Mouse (Mus musculus): ENCODE measurements around the gene C1rl. TPM values are rescaled to one million over a fixed set of nuclear protein-coding genes. Genes with fewer than 3 reads are reported as not detected.
"Not testable (repeated sequence)": the region's sequence is repeated elsewhere in the genome, so short reads cannot be mapped to it uniquely, and the experiment has no call there.

Gene C1rl
- polyA plus RNA-seq, 1 experiment from 2014 or later, result 0.29 TPM

DNA sequence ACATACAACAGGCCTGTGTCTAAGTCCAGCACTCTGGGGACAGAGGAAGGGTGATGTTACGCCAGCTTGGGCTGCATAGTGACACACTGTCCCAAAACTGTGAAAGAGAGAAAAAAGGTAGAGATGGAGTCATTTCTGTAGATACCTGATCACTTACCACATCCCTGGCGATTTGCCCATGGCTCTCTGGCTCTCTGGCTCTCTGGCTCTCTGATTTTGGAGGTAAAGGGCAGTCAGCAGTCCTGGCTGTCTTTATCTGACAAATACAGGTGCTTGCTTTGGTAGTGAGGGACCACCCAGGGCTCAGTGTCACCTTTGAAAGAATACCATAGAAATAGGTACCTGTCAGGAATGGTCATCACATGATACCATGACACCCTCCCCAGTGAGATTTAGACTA, 48.3 kb downstream of the C1rl start:
- H3K4me3 ChIP-seq (ENCODE audit: low read depth, low read length); H3K9me3 ChIP-seq (ENCODE audit: control insufficient read depth, low read length); H3K27ac ChIP-seq (ENCODE audit: low read depth, low read length); H3K9ac ChIP-seq (replicated peaks; ENCODE audit: low read depth, low read length); H3K4me2 ChIP-seq (ENCODE audit: low read depth, low read length); H3K4me1 ChIP-seq (ENCODE audit: control insufficient read depth, insufficient read depth, low read length); ATAC-seq (ENCODE audit: low read depth); H3K27me3 ChIP-seq (ENCODE audit: control insufficient read depth, insufficient read depth, low read length); H3K36me3 ChIP-seq (ENCODE audit: control insufficient read depth, insufficient read depth, low read length): not testable (repeated sequence)
- 87% methylated on average over 2 of the region's 2 CpGs for WGBS

DNA sequence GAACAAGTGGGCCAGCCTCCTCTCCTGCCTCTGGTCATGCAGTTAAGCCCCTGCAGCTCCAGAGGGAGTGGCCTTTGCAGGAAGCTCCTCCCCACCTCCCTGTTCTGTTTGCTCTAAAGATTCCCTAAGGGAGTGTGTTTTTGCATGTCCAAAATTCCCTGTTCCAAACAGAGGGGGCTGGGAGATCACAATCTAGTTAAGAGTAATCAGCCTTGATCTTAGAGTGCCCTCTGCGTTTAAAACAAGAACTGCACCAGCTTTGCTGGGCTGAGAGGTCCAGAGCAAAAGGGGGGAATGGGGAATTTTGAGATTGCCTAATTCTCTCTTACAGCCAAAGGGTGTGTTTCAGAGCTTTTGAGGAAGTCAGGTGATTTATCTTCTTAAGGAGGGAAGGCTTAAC, 49.4 kb downstream of the C1rl start, which contains the start of gene C1s1:
Gene C1s1 (minus strand): TSS at position 76 of the 400 bp plus-strand sequence.
- ATAC-seq (ENCODE audit: low read depth); H3K4me2 ChIP-seq (ENCODE audit: low read depth, low read length); H3K9ac ChIP-seq (replicated peaks; ENCODE audit: low read depth, low read length); H3K4me3 ChIP-seq (ENCODE audit: low read depth, low read length); H3K36me3 ChIP-seq (ENCODE audit: control insufficient read depth, insufficient read depth, low read length); H3K9me3 ChIP-seq (ENCODE audit: control insufficient read depth, low read length); H3K4me1 ChIP-seq (ENCODE audit: control insufficient read depth, insufficient read depth, low read length); H3K27me3 ChIP-seq (ENCODE audit: control insufficient read depth, insufficient read depth, low read length); H3K27ac ChIP-seq (ENCODE audit: low read depth, low read length): not testable (repeated sequence)
- WGBS, result 0% methylated on average over 1 of the region's 1 CpGs

DNA sequence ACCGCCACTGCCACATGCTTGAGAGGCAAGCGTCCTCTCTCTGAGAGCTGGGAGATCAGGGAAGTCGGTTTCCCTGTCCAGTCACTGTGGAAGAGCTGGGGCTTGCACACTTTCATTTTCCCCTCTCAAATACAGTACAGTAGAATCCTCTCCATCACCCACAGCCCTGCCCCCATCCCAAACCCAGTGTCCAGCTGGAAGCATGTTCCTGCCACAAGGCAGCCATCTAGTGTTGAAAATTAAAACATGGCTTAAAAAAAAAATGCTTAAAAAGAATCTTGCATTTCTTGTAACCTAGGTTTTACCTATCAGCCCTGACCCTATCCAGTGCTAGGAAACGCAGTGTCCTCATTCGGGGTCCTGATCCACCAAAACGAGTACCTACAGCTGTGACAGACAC, 51.6 kb downstream of the C1rl start:
- Histone ChIP-seq H3K27me3 (ENCODE audit: control insufficient read depth, insufficient read depth, low read length) (no peaks in the 10 kb centered on the region), H3K4me3 (ENCODE audit: low read depth, low read length) (no peak overlapping the region), H3K4me2 (ENCODE audit: low read depth, low read length) (no peak overlapping the region), H3K36me3 (ENCODE audit: control insufficient read depth, insufficient read depth, low read length) (no peaks in the 10 kb centered on the region), H3K27ac (ENCODE audit: low read depth, low read length) (no peak overlapping the region), H3K4me1 (ENCODE audit: control insufficient read depth, insufficient read depth, low read length) (no peaks in the 10 kb centered on the region), H3K9ac (replicated peaks; ENCODE audit: low read depth, low read length) (no peak overlapping the region), H3K9me3 (ENCODE audit: control insufficient read depth, low read length) (no peaks in the 10 kb centered on the region)
- no peak for ATAC-seq (ENCODE audit: low read depth)
- WGBS, result 84% methylated on average over 5 of the region's 6 CpGs

DNA sequence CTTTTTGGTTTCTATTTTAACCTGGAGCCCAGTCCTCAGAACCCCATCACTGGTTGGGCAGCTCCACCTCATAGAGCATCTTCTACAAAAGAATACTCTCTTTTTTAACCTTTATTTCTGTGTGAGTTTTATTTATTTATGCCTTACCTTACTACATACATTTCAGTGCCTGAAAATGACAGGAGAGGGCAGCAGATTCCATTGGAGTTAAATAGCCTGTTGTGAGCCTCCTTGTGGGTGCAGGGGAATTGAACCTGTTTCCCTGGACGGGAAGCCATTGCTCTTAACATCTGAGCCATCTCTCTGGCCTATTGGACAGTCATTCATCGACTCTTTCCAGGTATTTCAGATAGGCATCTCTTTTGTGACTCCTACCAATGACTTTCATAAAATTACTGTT, 52.5 kb downstream of the C1rl start:
- Histone ChIP-seq H3K4me3 (ENCODE audit: low read depth, low read length) (no peak overlapping the region), H3K27ac (ENCODE audit: low read depth, low read length) (no peak overlapping the region), H3K4me1 (ENCODE audit: control insufficient read depth, insufficient read depth, low read length) (no peaks in the 10 kb centered on the region), H3K9ac (replicated peaks; ENCODE audit: low read depth, low read length) (no peak overlapping the region), H3K27me3 (ENCODE audit: control insufficient read depth, insufficient read depth, low read length) (no peaks in the 10 kb centered on the region), H3K4me2 (ENCODE audit: low read depth, low read length) (no peak overlapping the region), H3K9me3 (ENCODE audit: control insufficient read depth, low read length) (no peaks in the 10 kb centered on the region), H3K36me3 (ENCODE audit: control insufficient read depth, insufficient read depth, low read length) (no peaks in the 10 kb centered on the region)
- ATAC-seq (ENCODE audit: low read depth), result no peak
- WGBS, result 84% methylated on average over 2 of the region's 2 CpGs

DNA sequence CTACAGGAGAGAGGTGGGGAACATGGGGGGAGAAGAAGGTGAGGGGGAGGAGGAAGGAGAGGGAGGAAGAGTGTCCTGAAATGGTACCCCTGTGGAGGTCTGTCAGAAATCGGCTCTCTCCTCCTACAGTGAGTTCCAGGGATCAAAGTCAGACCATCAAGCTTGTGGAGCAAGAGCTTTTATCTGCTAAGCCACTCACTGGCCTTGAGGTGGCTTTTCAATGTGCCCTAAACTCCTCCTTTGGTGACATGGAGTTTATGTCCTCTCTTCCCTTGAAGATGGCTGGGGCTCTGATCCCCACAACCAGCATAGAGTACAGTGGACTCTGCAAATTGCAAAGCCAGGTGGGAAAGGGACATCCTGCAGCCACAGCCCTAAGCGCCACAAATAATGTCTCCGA, 55.1 kb downstream of the C1rl start:
- not testable (repeated sequence) for ATAC-seq (ENCODE audit: low read depth); H3K9me3 ChIP-seq (ENCODE audit: control insufficient read depth, low read length); H3K9ac ChIP-seq (replicated peaks; ENCODE audit: low read depth, low read length); H3K4me2 ChIP-seq (ENCODE audit: low read depth, low read length); H3K4me3 ChIP-seq (ENCODE audit: low read depth, low read length); H3K36me3 ChIP-seq (ENCODE audit: control insufficient read depth, insufficient read depth, low read length); H3K4me1 ChIP-seq (ENCODE audit: control insufficient read depth, insufficient read depth, low read length); H3K27me3 ChIP-seq (ENCODE audit: control insufficient read depth, insufficient read depth, low read length); H3K27ac ChIP-seq (ENCODE audit: low read depth, low read length)
- WGBS, result 93% methylated on average over 3 of the region's 3 CpGs

DNA sequence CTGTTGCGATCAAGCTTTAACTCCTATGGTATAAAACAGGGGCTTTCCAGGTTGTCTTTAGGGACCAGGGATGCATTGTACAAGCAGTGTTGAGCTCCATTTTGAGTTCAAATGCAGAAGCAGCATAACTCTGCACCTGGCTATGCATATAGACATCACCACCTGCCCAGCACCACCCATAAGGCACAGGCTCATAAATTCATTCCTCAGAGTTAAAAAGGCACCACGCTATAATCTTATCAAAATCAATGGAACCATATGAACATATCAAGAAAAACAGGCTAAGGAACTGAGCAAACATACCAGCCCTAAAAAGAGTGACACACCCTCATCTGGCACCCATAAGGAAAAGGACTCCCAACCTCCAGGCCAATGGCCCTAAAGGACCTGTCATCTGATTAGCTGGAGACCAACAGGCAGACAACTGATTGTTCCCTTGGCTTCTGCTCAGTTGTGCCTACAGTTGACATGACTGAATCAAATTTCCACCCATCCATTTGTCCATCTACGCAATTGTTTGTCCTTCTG, 56.2 kb downstream of the C1rl start:
- 93% methylated on average over 3 of the region's 3 CpGs for WGBS
- Histone ChIP-seq H3K4me1 (ENCODE audit: control insufficient read depth, insufficient read depth, low read length) (no peaks in the 10 kb centered on the region), H3K9me3 (ENCODE audit: control insufficient read depth, low read length) (no peaks in the 10 kb centered on the region), H3K27ac (ENCODE audit: low read depth, low read length) (no peak overlapping the region), H3K4me2 (ENCODE audit: low read depth, low read length) (no peak overlapping the region), H3K9ac (replicated peaks; ENCODE audit: low read depth, low read length) (no peak overlapping the region), H3K4me3 (ENCODE audit: low read depth, low read length) (no peak overlapping the region), H3K27me3 (ENCODE audit: control insufficient read depth, insufficient read depth, low read length) (no peaks in the 10 kb centered on the region), H3K36me3 (ENCODE audit: control insufficient read depth, insufficient read depth, low read length) (no peaks in the 10 kb centered on the region)
- ATAC-seq (ENCODE audit: low read depth), result no peak

DNA sequence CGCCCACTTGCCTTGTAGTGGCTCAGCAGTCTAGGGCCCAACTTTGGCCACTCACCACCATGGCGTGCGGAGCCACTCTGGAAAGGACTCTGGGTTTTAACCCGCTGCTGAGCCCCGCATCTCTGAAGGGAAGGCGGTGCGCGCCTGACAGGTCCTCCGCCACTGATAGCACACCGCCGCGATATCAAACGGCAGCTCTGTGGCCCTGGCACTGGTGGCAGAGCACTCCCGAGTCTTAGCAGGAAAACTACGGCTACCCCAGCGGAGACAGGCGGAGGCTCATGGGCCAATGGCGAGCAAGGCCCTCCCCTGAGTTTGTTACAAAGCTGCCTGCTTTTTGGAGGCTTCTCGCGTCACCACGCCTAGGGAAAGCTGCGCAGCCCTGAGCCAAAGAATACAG, 59.9 kb downstream of the C1rl start:
- no peak overlapping the region for H3K27ac ChIP-seq (ENCODE audit: low read depth, low read length)
- 77% methylated on average over 22 of the region's 22 CpGs for WGBS

DNA sequence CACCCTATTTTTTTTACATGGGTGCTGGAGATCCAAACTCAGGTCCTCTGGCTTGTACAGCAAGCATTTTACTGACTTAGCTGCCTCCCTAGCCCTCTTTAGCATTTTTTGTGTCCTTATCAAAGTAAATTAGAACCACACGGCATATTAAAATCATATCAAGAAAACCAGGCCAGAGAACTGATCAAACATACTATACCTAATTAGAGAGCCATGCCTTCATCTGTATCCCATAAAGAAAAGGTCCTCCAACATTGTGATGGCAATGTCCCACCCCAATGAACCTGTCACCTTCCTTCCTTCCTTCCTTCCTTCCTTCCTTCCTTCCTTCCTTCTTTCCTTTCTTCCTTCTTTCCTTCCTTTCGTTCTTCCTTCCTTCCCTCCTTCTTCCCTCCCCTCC, 63.0 kb downstream of the C1rl start:
- WGBS, result 76% methylated on average over 2 of the region's 2 CpGs
- not testable (repeated sequence) for H3K4me1 ChIP-seq (ENCODE audit: control insufficient read depth, insufficient read depth, low read length); H3K27ac ChIP-seq (ENCODE audit: low read depth, low read length); H3K27me3 ChIP-seq (ENCODE audit: control insufficient read depth, insufficient read depth, low read length); H3K9ac ChIP-seq (replicated peaks; ENCODE audit: low read depth, low read length); ATAC-seq (ENCODE audit: low read depth); H3K4me3 ChIP-seq (ENCODE audit: low read depth, low read length); H3K9me3 ChIP-seq (ENCODE audit: control insufficient read depth, low read length); H3K36me3 ChIP-seq (ENCODE audit: control insufficient read depth, insufficient read depth, low read length); H3K4me2 ChIP-seq (ENCODE audit: low read depth, low read length)

More for the DNA sequence above, 59.9 kb downstream of the C1rl start:
- no peaks in the 10 kb centered on the region for H3K36me3 ChIP-seq (ENCODE audit: control insufficient read depth, insufficient read depth, low read length)
- H3K4me1 ChIP-seq (ENCODE audit: control insufficient read depth, insufficient read depth, low read length), result no peaks in the 10 kb centered on the region
- no peak overlapping the region for H3K4me2 ChIP-seq (ENCODE audit: low read depth, low read length)
- H3K9me3 ChIP-seq (ENCODE audit: control insufficient read depth, low read length), result no peaks in the 10 kb centered on the region
- H3K27me3 ChIP-seq (ENCODE audit: control insufficient read depth, insufficient read depth, low read length), result no peaks in the 10 kb centered on the region
- H3K4me3 ChIP-seq (ENCODE audit: low read depth, low read length), result no peak overlapping the region
- ATAC-seq (ENCODE audit: low read depth), result no peak
- no peak overlapping the region for H3K9ac ChIP-seq (replicated peaks; ENCODE audit: low read depth, low read length)
